Mouse (Mus musculus) E14TG2a.4 (cell line): Measurements from ENCODE around the gene Col25a1.

ENCODE experiments used
- CTCF ChIP-seq: conservative IDR thresholded peaks from 2 replicates; pipeline ENCODE4 v1.5.1; 2014; ENCODE audit warnings: low read length
- POU5F1 ChIP-seq: IDR thresholded peaks from 2 replicates; pipeline ENCODE4 v1.6.1; 2014; ENCODE audit warnings: low read length, borderline replicate concordance

GRCm38 (mm10) chr3:130329833-130330555, 198.7 kb downstream of the Col25a1 start:
- no peak for TF ChIP-seq CTCF
- no peak for TF ChIP-seq POU5F1
